Mouse (Mus musculus) forebrain, embryonic 11.5 days (tissue): ENCODE results near the gene Zc3h4. TPM values are rescaled to one million over a fixed set of nuclear protein-coding genes. Genes with fewer than 3 reads are reported as not detected.

Experiments used
- ATAC-seq: fragments of 200-750 bp; cut with Nextera tagmentation; replicated peaks from 2 replicates; pipeline ENCODE4 v1.8.0; 2017; ENCODE audit warnings: moderate TSS enrichment; ENCODE audit not compliant: low FRiP score
- DNase-seq: peaks from one replicate; pipeline ENCODE4 v3.0.0-alpha.2; 2017; ENCODE audit warnings: low spot score
- H3K27ac ChIP-seq: fragments of 300-500 bp; sonication (generic); 2 replicates; pipeline ENCODE4 v1.5.1; 2014; ENCODE audit warnings: low read depth, low read length
- H3K27me3 ChIP-seq: fragments of 300-500 bp; sonication (generic); 2 replicates; pipeline ENCODE4 v1.6.1; 2014; ENCODE audit warnings: mild to moderate bottlenecking, low read length, mixed read lengths; ENCODE audit not compliant: control insufficient read depth, insufficient read depth
- H3K36me3 ChIP-seq: fragments of 300-500 bp; sonication (generic); 2 replicates; pipeline ENCODE4 v1.6.1; 2014; ENCODE audit warnings: mild to moderate bottlenecking, low read length, moderate library complexity, mixed read lengths; ENCODE audit not compliant: control insufficient read depth, insufficient read depth
- H3K4me1 ChIP-seq: fragments of 300-500 bp; sonication (generic); replicated peaks from 2 replicates; pipeline ENCODE4 v1.6.1; 2014; ENCODE audit warnings: low read length, mixed read lengths; ENCODE audit not compliant: control insufficient read depth, insufficient read depth
- H3K4me2 ChIP-seq: fragments of 300-500 bp; sonication (generic); 2 replicates; pipeline ENCODE4 v1.6.1; 2014; ENCODE audit warnings: low read depth, mild to moderate bottlenecking, low read length, moderate library complexity, mixed read lengths; ENCODE audit not compliant: severe bottlenecking
- H3K4me3 ChIP-seq: fragments of 300-500 bp; sonication (generic); 2 replicates; pipeline ENCODE4 v1.5.1; 2014; ENCODE audit warnings: low read depth, low read length
- H3K9ac ChIP-seq: fragments of 300-500 bp; sonication (generic); 2 replicates; pipeline ENCODE4 v1.6.1; 2014; ENCODE audit warnings: low read length
- H3K9me3 ChIP-seq: fragments of 300-500 bp; sonication (generic); 2 replicates; pipeline ENCODE4 v1.6.1; 2016; ENCODE audit warnings: low read length, mixed read lengths; ENCODE audit not compliant: control insufficient read depth
- WGBS: fragments of 180-500 bp; shearing (Covaris S2); extraction: QIAGEN DNeasy Blood & Tissue Kit; methylation state at CpG from one replicate; pipeline ENCODE4 v1.1.7; 2014; 5-methylcytosine and 5-hydroxymethylcytosine counted together
- polyA plus RNA-seq: library from polyadenylated mRNA; unstranded; fragments of >200 nt; fragmentation: Nextera tagmentation; extraction: Ambion mirVana; gene quantifications from 2 replicates; pipeline ENCODE4 v1.2.1, GENCODE M21; 2014

Gene Zc3h4
- polyA plus RNA-seq, result 23.9 and 24.2 TPM in 2 replicates

- under 1% methylated on average over 52 of the region's 85 CpGs for WGBS
- H3K27me3 ChIP-seq, result no peaks in the 10 kb centered on the region
Measured at GRCm38 (mm10) chr7:16400689-16401611, at the start of gene Zc3h4. Zc3h4 (plus strand) TSS chr7:16400910.

GRCm38 (mm10) chr7:16355854-16356594 is 44.7 kb upstream of the Zc3h4 start:
- Histone ChIP-seq H3K4me3 (no peak overlapping the region), H3K27me3 (no peaks in the 10 kb centered on the region), H3K4me2 (no peak overlapping the region), H3K4me1 (no peaks in the 10 kb centered on the region), H3K9me3 (no peaks in the 10 kb centered on the region), H3K27ac (no peak overlapping the region), H3K9ac (no peak overlapping the region), H3K36me3 (peaks cover 17% of the 10 kb centered on the region)
- ATAC-seq (no peak), DNase-seq (no peak)
- WGBS, result 95% methylated on average over 3 of the region's 3 CpGs

More at GRCm38 (mm10) chr7:16400689-16401611, at the start of gene Zc3h4:
- Histone ChIP-seq H3K4me3 (peak within 1 kb of the TSS; percentile 92), H3K9me3 (no peaks in the 10 kb centered on the region), H3K27ac (peak within 1 kb of the TSS; percentile 100), H3K4me2 (peak within 1 kb of the TSS; percentile 100), H3K36me3 (no peaks in the 10 kb centered on the region), H3K9ac (peak within 1 kb of the TSS; percentile 100), H3K4me1 (peaks cover 13% of the 10 kb centered on the region)
- DNase-seq, result peak; percentile 96
- ATAC-seq, result peak; percentile 57

- Histone ChIP-seq H3K4me1 (no peaks in the 10 kb centered on the region; the same call in 1 of the 2 replicates), H3K4me3 (no peak overlapping the region), H3K27me3 (no peaks in the 10 kb centered on the region), H3K27ac (no peak overlapping the region), H3K9me3 (no peaks in the 10 kb centered on the region), H3K4me2 (no peak overlapping the region), H3K36me3 (peaks cover 12% of the 10 kb centered on the region), H3K9ac (no peak overlapping the region)
- ATAC-seq, result no peak
- 94% methylated on average over 3 of the region's 3 CpGs for WGBS
- DNase-seq, result no peak
Measured at GRCm38 (mm10) chr7:16357602-16358001, 43.1 kb upstream of the Zc3h4 start.

GRCm38 (mm10) chr7:16364319-16364718 is 36.4 kb upstream of the Zc3h4 start:
- WGBS, result 69% methylated on average over 1 of the region's 1 CpGs
- H3K9ac ChIP-seq, result no peak overlapping the region
- no peaks in the 10 kb centered on the region for H3K9me3 ChIP-seq
- H3K4me2 ChIP-seq, result no peak overlapping the region
- no peaks in the 10 kb centered on the region for H3K27me3 ChIP-seq
- H3K4me3 ChIP-seq, result no peak overlapping the region
- 0 out of 2 replicates have a peak overlapping the region, but pooled peaks have one; percentile 54 for H3K27ac ChIP-seq
- H3K36me3 ChIP-seq, result peaks cover 9% of the 10 kb centered on the region; the same call in 1 of the 2 replicates
- no peak for ATAC-seq
- no peak for DNase-seq
- H3K4me1 ChIP-seq, result peaks cover 15% of the 10 kb centered on the region

GRCm38 (mm10) chr7:16364901-16365500 is 35.7 kb upstream of the Zc3h4 start:
- H3K27me3 ChIP-seq, result no peaks in the 10 kb centered on the region

GRCm38 (mm10) chr7:16366133-16366646 is 34.5 kb upstream of the Zc3h4 start:
- Histone ChIP-seq H3K4me1 (peaks cover 15% of the 10 kb centered on the region), H3K27ac (no peak overlapping the region), H3K9me3 (no peaks in the 10 kb centered on the region), H3K4me3 (no peak overlapping the region), H3K9ac (no peak overlapping the region), H3K4me2 (no peak overlapping the region), H3K27me3 (no peaks in the 10 kb centered on the region), H3K36me3 (peaks cover 12% of the 10 kb centered on the region; the same call in 1 of the 2 replicates)
- WGBS, result 65% methylated on average over 10 of the region's 10 CpGs
- DNase-seq, result no peak
- ATAC-seq, result no peak

More at GRCm38 (mm10) chr7:16364901-16365500, 35.7 kb upstream of the Zc3h4 start:
- Histone ChIP-seq H3K4me3 (no peak overlapping the region), H3K4me2 (no peak overlapping the region), H3K27ac (peak overlapping the region; percentile 54), H3K9ac (no peak overlapping the region), H3K4me1 (peaks cover 15% of the 10 kb centered on the region), H3K9me3 (no peaks in the 10 kb centered on the region), H3K36me3 (peaks cover 9% of the 10 kb centered on the region; the same call in 1 of the 2 replicates)
- peak; percentile 59 for DNase-seq
- peak; percentile 82 for ATAC-seq
- WGBS, result 15% methylated on average over 4 of the region's 4 CpGs

- Histone ChIP-seq H3K9me3 (no peaks in the 10 kb centered on the region), H3K4me2 (no peak overlapping the region), H3K27me3 (no peaks in the 10 kb centered on the region), H3K27ac (no peak overlapping the region), H3K36me3 (peaks cover 12% of the 10 kb centered on the region; the same call in 1 of the 2 replicates), H3K4me1 (peaks cover 15% of the 10 kb centered on the region), H3K9ac (no peak overlapping the region), H3K4me3 (no peak overlapping the region)
- WGBS, result 79% methylated on average over 4 of the region's 4 CpGs
- DNase-seq, result no peak
- no peak for ATAC-seq
Measured at GRCm38 (mm10) chr7:16366669-16367068, 34.0 kb upstream of the Zc3h4 start.

GRCm38 (mm10) chr7:16368835-16369234 is 31.9 kb upstream of the Zc3h4 start:
- DNase-seq, result no peak
- 91% methylated on average over 2 of the region's 2 CpGs for WGBS
- ATAC-seq, result no peak
- Histone ChIP-seq H3K9ac (no peak overlapping the region), H3K27me3 (no peaks in the 10 kb centered on the region), H3K4me3 (no peak overlapping the region), H3K27ac (no peak overlapping the region), H3K4me1 (peaks cover 15% of the 10 kb centered on the region), H3K36me3 (peaks cover 14% of the 10 kb centered on the region), H3K9me3 (no peaks in the 10 kb centered on the region), H3K4me2 (no peak overlapping the region)
